Mouse (Mus musculus) telencephalon, adult 2 months (tissue): Measurements from ENCODE around the gene Vmn2r8.
"Not testable (repeated sequence)": the region's sequence is repeated elsewhere in the genome, so short reads cannot be mapped to it uniquely, and the experiment has no call there.

Experiments
- DNase-seq: peaks from one replicate; pipeline ENCODE4 v3.0.0-alpha.2; 2011; ENCODE audit warnings: low read depth, low spot score

Vmn2r8 gene

GRCm38 (mm10) chr5:108808750-108809149 lies at the start of gene Vmn2r8:
Gene Vmn2r8, minus strand, starts transcription at chr5:108808850.
- DNase-seq = not testable (repeated sequence)

- not testable (repeated sequence) for DNase-seq
Measured at GRCm38 (mm10) chr5:108852501-108852900, 43.9 kb upstream of the Vmn2r8 start, which contains the start of gene Vmn2r9. Gene Vmn2r9, minus strand, starts transcription at chr5:108852601.

- no peak for DNase-seq
Measured at GRCm38 (mm10) chr5:108849466-108849865, 40.8 kb upstream of the Vmn2r8 start.

GRCm38 (mm10) chr5:108836156-108836555 lies 27.5 kb upstream of the Vmn2r8 start:
- DNase-seq = no peak

GRCm38 (mm10) chr5:108823276-108823675 lies 14.6 kb upstream of the Vmn2r8 start:
- no peak for DNase-seq

- no peak for DNase-seq
Measured at GRCm38 (mm10) chr5:108803646-108804045, 5.0 kb downstream of the Vmn2r8 start.

GRCm38 (mm10) chr5:108795263-108795662 lies 13.4 kb downstream of the Vmn2r8 start, which contains the start of gene Tmed11:
Gene Tmed11, minus strand, starts transcription at chr5:108795363.
- DNase-seq = not testable (repeated sequence)

- not testable (repeated sequence) for DNase-seq
Measured at GRCm38 (mm10) chr5:108790385-108790784, 18.3 kb downstream of the Vmn2r8 start.

GRCm38 (mm10) chr5:108774630-108775306 lies 33.9 kb downstream of the Vmn2r8 start, which contains the start of gene Rnf212:
Gene Rnf212, minus strand, starts transcription at chr5:108774982.
- DNase-seq = no peak

GRCm38 (mm10) chr5:108760002-108760401 lies 48.6 kb downstream of the Vmn2r8 start:
- no peak for DNase-seq

- DNase-seq = peak; percentile 5
Measured at GRCm38 (mm10) chr5:108758396-108758795, 50.3 kb downstream of the Vmn2r8 start.

- not testable (repeated sequence) for DNase-seq
Measured at GRCm38 (mm10) chr5:108751258-108751657, 57.4 kb downstream of the Vmn2r8 start.

GRCm38 (mm10) chr5:108750328-108751210 lies 58.1 kb downstream of the Vmn2r8 start:
- no peak for DNase-seq

GRCm38 (mm10) chr5:108744629-108745028 lies 64.0 kb downstream of the Vmn2r8 start:
- no peak for DNase-seq

GRCm38 (mm10) chr5:108743856-108744255 lies 64.8 kb downstream of the Vmn2r8 start:
- no peak for DNase-seq

GRCm38 (mm10) chr5:108742596-108742995 lies 66.1 kb downstream of the Vmn2r8 start:
- no peak for DNase-seq

GRCm38 (mm10) chr5:108741844-108742243 lies 66.8 kb downstream of the Vmn2r8 start:
- DNase-seq = no peak
